Mouse (Mus musculus) liver, postnatal 0 days (tissue): ENCODE measurements around the gene Rasal1. TPM values are rescaled to one million over a fixed set of nuclear protein-coding genes. Genes with fewer than 3 reads are reported as not detected.
A peak's percentile ranks its signal among the peaks of the same experiment; 100 is the strongest.

Experiments
- ATAC-seq: fragments of 200-750 bp; cut with Nextera tagmentation; 2 replicates; pipeline ENCODE4 v1.8.0; 2017; ENCODE audit warnings: mild to moderate bottlenecking, moderate library complexity
- DNase-seq: peaks from one replicate; pipeline ENCODE4 v3.0.0-alpha.2; 2016
- H3K27ac ChIP-seq: fragments of 300-500 bp; sonication (generic); 2 replicates; pipeline ENCODE4 v1.5.1; 2014; ENCODE audit warnings: antibody characterized with exemption, moderate library complexity, mild to moderate bottlenecking, low read depth
- H3K27me3 ChIP-seq: fragments of 300-500 bp; sonication (generic); 2 replicates; pipeline ENCODE4 v1.6.1; 2014; ENCODE audit warnings: low read length, control low read depth, mixed read lengths; ENCODE audit not compliant: insufficient read depth
- H3K36me3 ChIP-seq: fragments of 300-500 bp; sonication (generic); replicated peaks from 2 replicates; pipeline ENCODE4 v1.6.1; 2014; ENCODE audit warnings: mild to moderate bottlenecking, control low read depth, low read length, moderate library complexity, mixed read lengths; ENCODE audit not compliant: insufficient read depth
- H3K4me1 ChIP-seq: fragments of 300-500 bp; sonication (generic); 2 replicates; pipeline ENCODE4 v1.6.1; 2014; ENCODE audit warnings: antibody characterized with exemption, mild to moderate bottlenecking, control low read depth; ENCODE audit not compliant: insufficient read depth
- H3K4me2 ChIP-seq: fragments of 300-500 bp; sonication (generic); 2 replicates; pipeline ENCODE4 v1.6.1; 2014; ENCODE audit warnings: low read depth, mild to moderate bottlenecking, low read length, moderate library complexity, mixed read lengths
- H3K4me3 ChIP-seq: fragments of 300-500 bp; sonication (generic); 2 replicates; pipeline ENCODE4 v1.5.1; 2014; ENCODE audit warnings: low read depth, low read length
- H3K9ac ChIP-seq: fragments of 300-500 bp; sonication (generic); replicated peaks from 2 replicates; pipeline ENCODE4 v1.6.1; 2014; ENCODE audit warnings: mild to moderate bottlenecking, moderate library complexity
- H3K9me3 ChIP-seq: fragments of 300-500 bp; sonication (generic); 2 replicates; pipeline ENCODE4 v1.6.1; 2016; ENCODE audit warnings: mild to moderate bottlenecking, control low read depth, low read length, mixed read lengths
- CTCF ChIP-seq: sonication (generic); IDR thresholded peaks from 2 replicates; pipeline ENCODE4 v1.5.1; 2016; ENCODE audit warnings: antibody characterized with exemption, low read depth
- EP300 ChIP-seq: IDR thresholded peaks from 2 replicates; pipeline ENCODE4 v1.6.1; 2016; ENCODE audit warnings: antibody characterized with exemption, low read depth, mild to moderate bottlenecking
- WGBS: fragments of 180-500 bp; shearing (Covaris S2); extraction: QIAGEN DNeasy Blood & Tissue Kit; methylation state at CpG from one replicate; pipeline ENCODE4 v1.1.7; 2014; ENCODE audit not compliant: insufficient replicate concordance; 5-methylcytosine and 5-hydroxymethylcytosine counted together
- polyA plus RNA-seq: library from polyadenylated mRNA; unstranded; fragments of >200 nt; fragmentation: Nextera tagmentation; extraction: Ambion mirVana; gene quantifications from 2 replicates; pipeline ENCODE4 v1.2.1, GENCODE M21; 2015

Gene Rasal1
- polyA plus RNA-seq, 1 experiment from 2014 or later: 0.20 TPM

- peaks cover 18% of the 10 kb centered on the region for H3K27me3 ChIP-seq
Observed at GRCm38 (mm10) chr5:120700996-120701790, 52.6 kb downstream of the Rasal1 start.

GRCm38 (mm10) chr5:120702421-120702820 lies 53.8 kb downstream of the Rasal1 start:
- Histone ChIP-seq H3K4me3 (no peak overlapping the region), H3K9ac (no peak overlapping the region), H3K4me2 (no peak overlapping the region), H3K36me3 (no peaks in the 10 kb centered on the region), H3K4me1 (peaks cover 2% of the 10 kb centered on the region; the same call in 1 of the 2 replicates), H3K27ac (no peak overlapping the region), H3K27me3 (peaks cover 26% of the 10 kb centered on the region), H3K9me3 (no peaks in the 10 kb centered on the region)
- WGBS: 71% methylated on average over 4 of the region's 4 CpGs
- TF ChIP-seq CTCF (no peak), EP300 (no peak)
- ATAC-seq (no peak), DNase-seq (no peak)

More at GRCm38 (mm10) chr5:120700996-120701790, 52.6 kb downstream of the Rasal1 start:
- TF ChIP-seq CTCF: no peak
- TF ChIP-seq EP300: no peak
- H3K4me2 ChIP-seq: no peak overlapping the region
- H3K4me1 ChIP-seq: peaks cover 2% of the 10 kb centered on the region; the same call in 1 of the 2 replicates
- no peak overlapping the region for H3K9ac ChIP-seq
- no peaks in the 10 kb centered on the region for H3K36me3 ChIP-seq
- H3K4me3 ChIP-seq: no peak overlapping the region
- ATAC-seq: no peak
- DNase-seq: no peak
- WGBS: 53% methylated on average over 11 of the region's 11 CpGs
- no peaks in the 10 kb centered on the region for H3K9me3 ChIP-seq
- H3K27ac ChIP-seq: no peak overlapping the region

- Histone ChIP-seq H3K9me3 (no peaks in the 10 kb centered on the region), H3K4me2 (no peak overlapping the region), H3K27ac (no peak overlapping the region), H3K9ac (no peak overlapping the region), H3K27me3 (peaks cover 26% of the 10 kb centered on the region), H3K4me3 (no peak overlapping the region), H3K36me3 (no peaks in the 10 kb centered on the region), H3K4me1 (peaks cover 2% of the 10 kb centered on the region; the same call in 1 of the 2 replicates)
- TF ChIP-seq CTCF (no peak), EP300 (no peak)
- 72% methylated on average over 2 of the region's 2 CpGs for WGBS
- no peak for ATAC-seq
- DNase-seq: no peak
Observed at GRCm38 (mm10) chr5:120702969-120703368, 54.4 kb downstream of the Rasal1 start.

DNA sequence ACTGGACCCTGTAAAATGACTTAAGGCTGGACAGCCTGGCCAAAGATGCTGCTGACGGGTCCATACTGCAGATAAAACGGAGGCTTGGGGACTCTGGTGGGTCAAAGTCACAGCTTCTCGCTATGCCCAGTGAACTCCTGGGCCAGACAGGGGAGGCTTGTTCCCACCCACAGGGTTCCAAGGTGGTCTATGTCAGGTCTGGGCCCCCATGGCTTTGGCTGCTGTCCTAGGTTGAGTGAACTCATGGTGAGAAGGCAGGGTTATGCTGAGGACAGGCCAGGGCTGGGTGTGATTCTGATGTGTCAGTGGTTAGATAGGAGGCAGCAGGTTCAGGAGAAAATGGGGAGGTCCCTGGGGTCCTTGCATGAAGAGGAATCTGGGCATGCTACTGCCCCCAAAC lies 55.0 kb downstream of the Rasal1 start:
- DNase-seq (no peak), ATAC-seq (no peak)
- Histone ChIP-seq H3K4me2 (no peak overlapping the region), H3K9me3 (no peaks in the 10 kb centered on the region), H3K9ac (no peak overlapping the region), H3K27ac (no peak overlapping the region), H3K4me1 (peaks cover 2% of the 10 kb centered on the region; the same call in 1 of the 2 replicates), H3K36me3 (no peaks in the 10 kb centered on the region), H3K27me3 (peaks cover 30% of the 10 kb centered on the region), H3K4me3 (no peak overlapping the region)
- WGBS: 69% methylated on average over 3 of the region's 3 CpGs
- TF ChIP-seq CTCF (no peak), EP300 (no peak)

DNA sequence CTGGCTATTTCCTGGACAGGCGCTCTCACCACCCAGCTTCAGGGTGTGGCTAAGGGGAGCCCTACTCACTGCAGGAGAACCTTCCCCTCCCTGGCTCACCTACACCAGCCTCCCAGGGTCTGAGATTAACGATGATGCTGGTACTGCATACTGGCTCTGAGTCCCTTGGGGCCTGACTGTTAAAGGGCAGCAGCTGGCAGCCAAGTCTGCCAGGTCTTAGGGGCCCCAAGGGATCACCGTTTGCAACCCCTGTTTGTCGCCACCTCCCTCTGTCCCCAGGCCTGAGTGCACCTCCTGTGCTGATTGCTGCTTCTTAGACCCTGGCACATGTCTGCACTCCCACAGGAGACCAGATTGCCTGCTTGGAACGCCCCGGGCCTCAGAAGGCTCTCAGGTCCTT lies 55.8 kb downstream of the Rasal1 start:
- TF ChIP-seq EP300: no peak
- no peak for TF ChIP-seq CTCF
- Histone ChIP-seq H3K4me1 (peaks cover 2% of the 10 kb centered on the region; the same call in 1 of the 2 replicates), H3K27me3 (peaks cover 35% of the 10 kb centered on the region), H3K4me2 (no peak overlapping the region), H3K27ac (peak overlapping the region; percentile 7; the same call in 1 of the 2 replicates), H3K9me3 (no peaks in the 10 kb centered on the region), H3K9ac (no peak overlapping the region), H3K4me3 (no peak overlapping the region), H3K36me3 (no peaks in the 10 kb centered on the region)
- peak; percentile 21; the same call in 1 of the 2 replicates for ATAC-seq
- 53% methylated on average over 6 of the region's 6 CpGs for WGBS
- DNase-seq: peak; percentile 42

DNA sequence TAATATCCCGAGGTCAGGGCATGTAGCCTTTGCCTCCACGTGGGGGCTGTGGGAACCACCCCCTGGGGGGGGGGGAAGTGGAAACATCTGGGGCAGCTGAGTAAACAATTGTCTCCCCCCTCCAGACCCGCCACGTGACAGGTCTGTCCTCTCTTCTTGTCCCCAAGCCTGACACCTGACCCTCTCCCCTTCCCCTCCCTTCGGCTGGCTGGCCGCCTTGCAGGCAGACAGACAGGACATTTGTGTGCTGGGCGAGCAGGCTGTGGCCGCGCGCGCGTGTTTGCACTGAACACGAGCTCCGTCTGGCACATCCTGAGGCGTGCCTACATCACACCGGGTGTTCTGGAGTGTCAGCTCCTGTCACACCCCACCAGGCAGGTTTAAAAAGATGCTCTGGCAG lies 57.9 kb downstream of the Rasal1 start:
- Histone ChIP-seq H3K9ac (no peak overlapping the region), H3K4me1 (no peaks in the 10 kb centered on the region), H3K27me3 (peaks cover 50% of the 10 kb centered on the region), H3K27ac (no peak overlapping the region), H3K4me3 (no peak overlapping the region), H3K4me2 (no peak overlapping the region), H3K36me3 (no peaks in the 10 kb centered on the region), H3K9me3 (no peaks in the 10 kb centered on the region)
- no peak for DNase-seq
- TF ChIP-seq EP300: no peak
- TF ChIP-seq CTCF: no peak
- no peak for ATAC-seq
- WGBS: 8% methylated on average over 16 of the region's 16 CpGs
